Mouse (Mus musculus) heart, adult 2 months (tissue): ENCODE measurements around the gene Col18a1. TPM values are rescaled to one million over a fixed set of nuclear protein-coding genes. Genes with fewer than 3 reads are reported as not detected.

Source experiments
- DNase-seq, 2 experiments: peaks; one replicate each; pipeline ENCODE4 v3.0.0; 2021
- H3K27ac ChIP-seq: fragments of 200-600 bp; 2 replicates; pipeline ENCODE4 v1.8.1; 2022
- H3K27me3 ChIP-seq: fragments of 200-500 bp; 2 replicates; pipeline ENCODE4 v1.6.1; 2012; ENCODE audit warnings: mild to moderate bottlenecking, low read length, inconsistent platforms, mixed read lengths; ENCODE audit not compliant: control insufficient read depth, insufficient read depth
- H3K36me3 ChIP-seq: fragments of 200-500 bp; 2 replicates; pipeline ENCODE4 v1.6.1; 2012; ENCODE audit warnings: low read length, inconsistent platforms; ENCODE audit not compliant: control insufficient read depth, insufficient read depth
- H3K4me1 ChIP-seq: fragments of 200-500 bp; 2 replicates; pipeline ENCODE4 v1.6.1; 2011; ENCODE audit warnings: low read length; ENCODE audit not compliant: control insufficient read depth, insufficient read depth
- H3K4me3 ChIP-seq: fragments of 200-600 bp; 2 replicates; pipeline ENCODE4 v1.8.1; 2022
- H3K79me2 ChIP-seq: fragments of 200-500 bp; replicated peaks from 2 replicates; pipeline ENCODE4 v1.6.1; 2012; ENCODE audit warnings: mild to moderate bottlenecking, inconsistent platforms, low read length, moderate library complexity, mixed read lengths; ENCODE audit not compliant: control insufficient read depth, insufficient read depth
- H3K9ac ChIP-seq: fragments of 200-500 bp; 2 replicates; pipeline ENCODE4 v1.6.1; 2012; ENCODE audit warnings: low read depth, mild to moderate bottlenecking, control low read depth, inconsistent platforms, low read length, mixed read lengths
- CTCF ChIP-seq: fragments of 200-600 bp; IDR thresholded peaks from 2 replicates; pipeline ENCODE4 v1.8.1; 2022; ENCODE audit warnings: antibody characterized with exemption, mild to moderate bottlenecking, moderate library complexity
- EP300 ChIP-seq: fragments of 200-500 bp; IDR thresholded peaks from 2 replicates; pipeline ENCODE4 v1.6.1; 2011; ENCODE audit warnings: low read depth, low read length, control low read depth; ENCODE audit not compliant: insufficient read depth
- POLR2A ChIP-seq: fragments of 200-500 bp; IDR thresholded peaks from 2 replicates; pipeline ENCODE4 v1.6.1; 2011; ENCODE audit warnings: mild to moderate bottlenecking, low read depth, low read length, control low read depth; ENCODE audit not compliant: insufficient read depth
- WGBS: fragments of 180-500 bp; shearing (Covaris S2); methylation state at CpG from one replicate; pipeline ENCODE4 v1.1.7; 2018; 5-methylcytosine and 5-hydroxymethylcytosine counted together
- intact Hi-C: fragments of 180-260 bp; cut with DNase I; formaldehyde crosslinking; loops from one replicate; pipeline ENCODE4 v1.15.1; 2025
- polyA plus RNA-seq: library from polyadenylated mRNA; depleted of rRNA; stranded (reverse); fragments of >200 nt; gene quantifications from 2 replicates; pipeline ENCODE4 v1.2.3, GENCODE M21; 2012
- total RNA-seq, 2 experiments: library from RNA; stranded (reverse); gene quantifications; 2 replicates each; pipeline ENCODE4 v1.2.3; 2021

The Col18a1 gene
- total and polyA plus RNA-seq, 3 experiments = 9.3 to 13.1 (median 9.8) TPM

- peak; percentile 76 to 79 for DNase-seq
- Histone ChIP-seq H3K79me2 (no peaks in the 10 kb centered on the region; the same call in 1 of the 2 replicates), H3K4me1 (no peaks in the 10 kb centered on the region), H3K27ac (no peak overlapping the region), H3K9ac (no peak overlapping the region), H3K4me3 (no peak overlapping the region), H3K27me3 (no peaks in the 10 kb centered on the region), H3K36me3 (no peaks in the 10 kb centered on the region)
- WGBS = 52% methylated on average over 19 of the region's 19 CpGs
- no peak for TF ChIP-seq POLR2A
- no peak for TF ChIP-seq CTCF
- TF ChIP-seq EP300 = no peak
- intact Hi-C loops = no loop called here
Observed at GRCm38 (mm10) chr10:77113489-77114240, 52.7 kb downstream of the Col18a1 start.

- TF ChIP-seq POLR2A (no peak), EP300 (no peak), CTCF (no peak)
Observed at GRCm38 (mm10) chr10:77111550-77112249, 54.6 kb downstream of the Col18a1 start.

DNA sequence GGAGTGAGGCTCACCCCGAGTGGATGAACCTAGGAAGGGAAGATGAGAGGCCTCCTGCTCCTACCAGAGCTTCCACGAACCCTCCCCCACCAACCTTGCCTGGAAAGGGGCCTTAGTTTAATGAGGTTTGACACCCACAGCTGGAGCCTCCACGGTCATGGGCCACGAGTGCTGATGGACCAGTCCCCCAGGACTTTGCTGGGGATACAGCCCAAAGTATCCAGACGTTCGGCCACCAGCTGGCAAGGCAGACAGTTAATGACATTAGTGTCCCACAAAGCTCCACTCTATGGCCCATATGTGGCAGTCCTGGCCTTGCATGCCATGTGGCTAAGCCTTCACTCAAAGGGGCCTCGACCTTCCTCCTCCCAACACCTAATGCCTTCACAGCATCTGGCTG is 55.5 kb downstream of the Col18a1 start:
- H3K27me3 ChIP-seq = no peaks in the 10 kb centered on the region
- intact Hi-C loops = no loop called here
- TF ChIP-seq CTCF (no peak), POLR2A (no peak)
- no peaks in the 10 kb centered on the region; the same call in 1 of the 2 replicates for H3K79me2 ChIP-seq
- 73% methylated on average over 7 of the region's 7 CpGs for WGBS
- no peak overlapping the region for H3K27ac ChIP-seq
- H3K36me3 ChIP-seq = no peaks in the 10 kb centered on the region
- H3K4me1 ChIP-seq = no peaks in the 10 kb centered on the region
- H3K9ac ChIP-seq = no peak overlapping the region
- H3K4me3 ChIP-seq = no peak overlapping the region
- DNase-seq = no peak

More at GRCm38 (mm10) chr10:77111550-77112249, 54.6 kb downstream of the Col18a1 start:
- Histone ChIP-seq H3K4me1 (no peaks in the 10 kb centered on the region), H3K27me3 (no peaks in the 10 kb centered on the region), H3K9ac (no peak overlapping the region), H3K4me3 (no peak overlapping the region), H3K36me3 (no peaks in the 10 kb centered on the region), H3K79me2 (no peaks in the 10 kb centered on the region; the same call in 1 of the 2 replicates), H3K27ac (no peak overlapping the region)
- no peak for DNase-seq
- intact Hi-C loops = no loop called here
- WGBS = 82% methylated on average over 4 of the region's 4 CpGs

GRCm38 (mm10) chr10:77110010-77110409 is 56.3 kb downstream of the Col18a1 start:
- DNase-seq = no peak
- no peak overlapping the region for H3K4me3 ChIP-seq
- TF ChIP-seq POLR2A (no peak), EP300 (no peak), CTCF (no peak)
- no peaks in the 10 kb centered on the region for H3K27me3 ChIP-seq
- no peaks in the 10 kb centered on the region for H3K36me3 ChIP-seq
- H3K27ac ChIP-seq = no peak overlapping the region
- no peaks in the 10 kb centered on the region; the same call in 1 of the 2 replicates for H3K79me2 ChIP-seq
- WGBS = 66% methylated on average over 9 of the region's 9 CpGs
- H3K9ac ChIP-seq = no peak overlapping the region
- intact Hi-C loops = no loop called here
- no peaks in the 10 kb centered on the region for H3K4me1 ChIP-seq

GRCm38 (mm10) chr10:77108106-77108505 is 58.2 kb downstream of the Col18a1 start:
- DNase-seq = no peak
- H3K27me3 ChIP-seq = no peaks in the 10 kb centered on the region
- no peak overlapping the region for H3K9ac ChIP-seq
- H3K79me2 ChIP-seq = no peaks in the 10 kb centered on the region; the same call in 1 of the 2 replicates
- TF ChIP-seq POLR2A = no peak
- TF ChIP-seq EP300 = no peak
- no peak for TF ChIP-seq CTCF
- WGBS = 84% methylated on average over 4 of the region's 4 CpGs
- H3K4me1 ChIP-seq = no peaks in the 10 kb centered on the region
- intact Hi-C loops = no loop called here
- no peak overlapping the region for H3K27ac ChIP-seq
- no peaks in the 10 kb centered on the region for H3K36me3 ChIP-seq
- no peak overlapping the region for H3K4me3 ChIP-seq

- Histone ChIP-seq H3K4me1 (no peaks in the 10 kb centered on the region), H3K36me3 (no peaks in the 10 kb centered on the region), H3K27ac (no peak overlapping the region), H3K9ac (no peak overlapping the region), H3K27me3 (no peaks in the 10 kb centered on the region), H3K79me2 (no peaks in the 10 kb centered on the region), H3K4me3 (no peak overlapping the region)
- intact Hi-C loops = no loop called here
- TF ChIP-seq POLR2A (no peak), EP300 (no peak), CTCF (no peak)
- DNase-seq = no peak
Observed at GRCm38 (mm10) chr10:77104327-77104726, 62.0 kb downstream of the Col18a1 start.
